Mouse (Mus musculus) kidney, embryonic 16.5 days (tissue): ENCODE data around the gene Tmem106a. TPM values are rescaled to one million over a fixed set of nuclear protein-coding genes. Genes with fewer than 3 reads are reported as not detected.
"Not testable (repeated sequence)": the region's sequence is repeated elsewhere in the genome, so short reads cannot be mapped to it uniquely, and the experiment has no call there.

Source experiments
- ATAC-seq: fragments of 200-750 bp; cut with Nextera tagmentation; 2 replicates; pipeline ENCODE4 v1.8.0; 2017; ENCODE audit warnings: moderate TSS enrichment; ENCODE audit not compliant: low FRiP score, low TSS enrichment
- H3K27ac ChIP-seq: fragments of 300-500 bp; sonication (generic); 2 replicates; pipeline ENCODE4 v1.5.1; 2014; ENCODE audit warnings: low read length
- H3K27me3 ChIP-seq: fragments of 300-500 bp; sonication (generic); 2 replicates; pipeline ENCODE4 v1.6.1; 2014; ENCODE audit warnings: low read length, control low read depth, mixed read lengths; ENCODE audit not compliant: insufficient read depth
- H3K36me3 ChIP-seq: fragments of 300-500 bp; sonication (generic); 2 replicates; pipeline ENCODE4 v1.6.1; 2014; ENCODE audit warnings: low read length, control low read depth, mixed read lengths; ENCODE audit not compliant: insufficient read depth
- H3K4me1 ChIP-seq: fragments of 300-500 bp; sonication (generic); 2 replicates; pipeline ENCODE4 v1.6.1; 2014; ENCODE audit warnings: low read length, control low read depth, mixed read lengths; ENCODE audit not compliant: insufficient read depth
- H3K4me2 ChIP-seq: fragments of 300-500 bp; sonication (generic); replicated peaks from 2 replicates; pipeline ENCODE4 v1.6.1; 2014; ENCODE audit warnings: low read depth, low read length
- H3K4me3 ChIP-seq: fragments of 300-500 bp; sonication (generic); 2 replicates; pipeline ENCODE4 v1.5.1; 2014; ENCODE audit warnings: mild to moderate bottlenecking, low read length
- H3K9ac ChIP-seq: fragments of 300-500 bp; sonication (generic); replicated peaks from 2 replicates; pipeline ENCODE4 v1.6.1; 2014; ENCODE audit warnings: low read length
- H3K9me3 ChIP-seq: fragments of 300-500 bp; sonication (generic); 2 replicates; pipeline ENCODE4 v1.6.1; 2016; ENCODE audit warnings: low read length, control low read depth
- WGBS: fragments of 180-500 bp; shearing (Covaris S2); extraction: QIAGEN DNeasy Blood & Tissue Kit; methylation state at CpG from one replicate; pipeline ENCODE4 v1.1.7; 2014; 5-methylcytosine and 5-hydroxymethylcytosine counted together
- polyA plus RNA-seq: library from polyadenylated mRNA; unstranded; fragments of >200 nt; fragmentation: Nextera tagmentation; extraction: Ambion mirVana; gene quantifications from 2 replicates; pipeline ENCODE4 v1.2.1, GENCODE M21; 2015

The Tmem106a gene
- polyA plus RNA-seq, 1 experiment from 2014 or later: 7.0 TPM

- H3K4me1 ChIP-seq: peaks cover 6% of the 10 kb centered on the region; the same call in 1 of the 2 replicates
- no peak for ATAC-seq
- no peak overlapping the region for H3K4me3 ChIP-seq
- no peak overlapping the region for H3K27ac ChIP-seq
- no peaks in the 10 kb centered on the region for H3K9me3 ChIP-seq
- no peak overlapping the region for H3K4me2 ChIP-seq
- H3K36me3 ChIP-seq: no peaks in the 10 kb centered on the region
- 88% methylated on average over 8 of the region's 8 CpGs for WGBS
- H3K9ac ChIP-seq: no peak overlapping the region
- no peaks in the 10 kb centered on the region for H3K27me3 ChIP-seq
Observed at GRCm38 (mm10) chr11:101616104-101616503, 34.1 kb downstream of the Tmem106a start.

GRCm38 (mm10) chr11:101616948-101617767, 35.1 kb downstream of the Tmem106a start:
- ATAC-seq: no peak
- no peak overlapping the region for H3K27ac ChIP-seq
- no peaks in the 10 kb centered on the region for H3K36me3 ChIP-seq
- H3K9me3 ChIP-seq: no peaks in the 10 kb centered on the region
- no peak overlapping the region for H3K4me2 ChIP-seq
- WGBS: 25% methylated on average over 18 of the region's 18 CpGs
- no peaks in the 10 kb centered on the region for H3K27me3 ChIP-seq
- H3K4me3 ChIP-seq: no peak overlapping the region
- no peak overlapping the region for H3K9ac ChIP-seq
- H3K4me1 ChIP-seq: peaks cover 6% of the 10 kb centered on the region; the same call in 1 of the 2 replicates

- Histone ChIP-seq H3K9me3 (no peaks in the 10 kb centered on the region), H3K4me1 (peaks cover 6% of the 10 kb centered on the region; the same call in 1 of the 2 replicates), H3K27me3 (no peaks in the 10 kb centered on the region), H3K4me2 (peak overlapping the region; percentile 25; the same call in 1 of the 2 replicates), H3K9ac (no peak overlapping the region), H3K36me3 (no peaks in the 10 kb centered on the region), H3K27ac (no peak overlapping the region), H3K4me3 (no peak overlapping the region)
- WGBS: 15% methylated on average over 8 of the region's 8 CpGs
- ATAC-seq: peak; percentile 63; the same call in 1 of the 2 replicates
Observed at GRCm38 (mm10) chr11:101617849-101618248, 35.8 kb downstream of the Tmem106a start.

- ATAC-seq: no peak
- Histone ChIP-seq H3K4me2 (no peak overlapping the region), H3K4me1 (peaks cover 6% of the 10 kb centered on the region; the same call in 1 of the 2 replicates), H3K27me3 (no peaks in the 10 kb centered on the region), H3K36me3 (no peaks in the 10 kb centered on the region), H3K9me3 (no peaks in the 10 kb centered on the region), H3K9ac (no peak overlapping the region), H3K27ac (no peak overlapping the region), H3K4me3 (no peak overlapping the region)
- 80% methylated on average over 3 of the region's 3 CpGs for WGBS
Observed at GRCm38 (mm10) chr11:101618596-101618995, 36.6 kb downstream of the Tmem106a start.

GRCm38 (mm10) chr11:101620022-101620655, 38.1 kb downstream of the Tmem106a start:
- not testable (repeated sequence) for H3K27me3 ChIP-seq, H3K36me3 ChIP-seq, ATAC-seq

GRCm38 (mm10) chr11:101626649-101626994, 44.6 kb downstream of the Tmem106a start:
- 1% methylated on average over 8 of the region's 8 CpGs for whole genome bisulfite sequencing
- Histone ChIP-seq H3K27me3 (no peaks in the 10 kb centered on the region), H3K27ac (peak overlapping the region; percentile 100), H3K4me2 (peak overlapping the region; percentile 80), H3K36me3 (no peaks in the 10 kb centered on the region), H3K4me1 (peaks cover 6% of the 10 kb centered on the region; the same call in 1 of the 2 replicates), H3K9ac (peak overlapping the region; percentile 78), H3K4me3 (peak overlapping the region; percentile 51), H3K9me3 (no peaks in the 10 kb centered on the region)
- peak; percentile 11; the same call in 1 of the 2 replicates for ATAC-seq

More at GRCm38 (mm10) chr11:101620022-101620655, 38.1 kb downstream of the Tmem106a start:
- 74% methylated on average over 11 of the region's 11 CpGs for WGBS
- H3K9ac ChIP-seq, H3K4me2 ChIP-seq, H3K4me1 ChIP-seq, H3K9me3 ChIP-seq, H3K27ac ChIP-seq, H3K4me3 ChIP-seq: not testable (repeated sequence)

- peak within 1 kb of the TSS; percentile 94 for H3K9ac ChIP-seq
- H3K36me3 ChIP-seq: no peaks in the 10 kb centered on the region
- peak within 1 kb of the TSS; percentile 100 for H3K27ac ChIP-seq
- no peaks in the 10 kb centered on the region for H3K9me3 ChIP-seq
- no peaks in the 10 kb centered on the region for H3K27me3 ChIP-seq
- peak; percentile 97 for ATAC-seq
- peaks cover 6% of the 10 kb centered on the region; the same call in 1 of the 2 replicates for H3K4me1 ChIP-seq
- WGBS: under 1% methylated on average over 32 of the region's 34 CpGs
- peak within 1 kb of the TSS; percentile 80 for H3K4me2 ChIP-seq
- peak within 1 kb of the TSS; percentile 66 for H3K4me3 ChIP-seq
Observed at GRCm38 (mm10) chr11:101626995-101627856, 45.2 kb downstream of the Tmem106a start, which contains the start of gene Rdm1. Gene Rdm1 (plus strand): TSS chr11:101627195.

- peak overlapping the region; percentile 100 for H3K27ac ChIP-seq
- no peaks in the 10 kb centered on the region for H3K27me3 ChIP-seq
- under 1% methylated on average over 33 of the region's 33 CpGs for WGBS
- H3K4me1 ChIP-seq: peaks cover 6% of the 10 kb centered on the region; the same call in 1 of the 2 replicates
- H3K9ac ChIP-seq: peak overlapping the region; percentile 94
- peak overlapping the region; percentile 66 for H3K4me3 ChIP-seq
- H3K4me2 ChIP-seq: peak overlapping the region; percentile 80
- H3K36me3 ChIP-seq: no peaks in the 10 kb centered on the region
- H3K9me3 ChIP-seq: no peaks in the 10 kb centered on the region
- ATAC-seq: peak; percentile 53
Observed at GRCm38 (mm10) chr11:101627857-101628559, 46.0 kb downstream of the Tmem106a start.
